Mouse (Mus musculus): Measurements from ENCODE around the gene Nacc2. TPM values are rescaled to one million over a fixed set of nuclear protein-coding genes. Genes with fewer than 3 reads are reported as not detected.

Gene Nacc2
- polyA plus RNA-seq, 1 experiment from 2014 or later, result 4.0 TPM

- H3K4me1 ChIP-seq (replicated peaks; ENCODE audit: control insufficient read depth, insufficient read depth, low read length), result peaks cover 23% of the 10 kb centered on the region
- H3K4me3 ChIP-seq (ENCODE audit: low read depth, low read length), result peak overlapping the region; percentile 90
Measured at GRCm38 (mm10) chr2:26022258-26022565, 100.8 kb downstream of the Nacc2 start.

GRCm38 (mm10) chr2:26021561-26022257, 101.3 kb downstream of the Nacc2 start, which contains the start of gene Ubac1:
Gene Ubac1, minus strand, starts transcription at chr2:26021747.
- 7% methylated on average over 50 of the region's 50 CpGs for WGBS
- H3K27ac ChIP-seq (ENCODE audit: low read depth, low read length), result peak within 1 kb of the TSS; percentile 92
- peaks cover 28% of the 10 kb centered on the region for H3K4me1 ChIP-seq (replicated peaks; ENCODE audit: control insufficient read depth, insufficient read depth, low read length)
- peak; percentile 90 for ATAC-seq (replicated peaks; ENCODE audit: low FRiP score)
- H3K9ac ChIP-seq (ENCODE audit: low read depth, low read length), result peak within 1 kb of the TSS; percentile 84
- H3K4me2 ChIP-seq, result peak within 1 kb of the TSS; percentile 75
- peaks cover 4% of the 10 kb centered on the region; the same call in 1 of the 2 replicates for H3K36me3 ChIP-seq (ENCODE audit: control insufficient read depth, insufficient read depth, low read length)
- no peaks in the 10 kb centered on the region for H3K27me3 ChIP-seq (replicated peaks; ENCODE audit: control insufficient read depth, insufficient read depth, low read length)
- H3K9me3 ChIP-seq (ENCODE audit: control insufficient read depth, low read length), result no peaks in the 10 kb centered on the region
- peak; percentile 90 for DNase-seq (ENCODE audit: low spot score)
- peak within 1 kb of the TSS; percentile 90 for H3K4me3 ChIP-seq (ENCODE audit: low read depth, low read length)

More at GRCm38 (mm10) chr2:26022258-26022565, 100.8 kb downstream of the Nacc2 start:
- 80% methylated on average over 8 of the region's 8 CpGs for WGBS
- Histone ChIP-seq H3K27ac (ENCODE audit: low read depth, low read length) (peak overlapping the region; percentile 92; the same call in 1 of the 2 replicates), H3K4me2 (peak overlapping the region; percentile 75), H3K9ac (ENCODE audit: low read depth, low read length) (peak overlapping the region; percentile 84; the same call in 1 of the 2 replicates), H3K36me3 (ENCODE audit: control insufficient read depth, insufficient read depth, low read length) (peaks cover 4% of the 10 kb centered on the region; the same call in 1 of the 2 replicates), H3K9me3 (ENCODE audit: control insufficient read depth, low read length) (no peaks in the 10 kb centered on the region), H3K27me3 (replicated peaks; ENCODE audit: control insufficient read depth, insufficient read depth, low read length) (no peaks in the 10 kb centered on the region)
- no peak for DNase-seq (ENCODE audit: low spot score)
- no peak for ATAC-seq (replicated peaks; ENCODE audit: low FRiP score)

GRCm38 (mm10) chr2:26020714-26021560, 102.1 kb downstream of the Nacc2 start:
- H3K9me3 ChIP-seq (ENCODE audit: control insufficient read depth, low read length), result no peaks in the 10 kb centered on the region
- peaks cover 33% of the 10 kb centered on the region for H3K4me1 ChIP-seq (replicated peaks; ENCODE audit: control insufficient read depth, insufficient read depth, low read length)
- DNase-seq (ENCODE audit: low spot score) (no peak), ATAC-seq (replicated peaks; ENCODE audit: low FRiP score) (peak; percentile 50)
- peak overlapping the region; percentile 75 for H3K4me2 ChIP-seq
- H3K9ac ChIP-seq (ENCODE audit: low read depth, low read length), result peak overlapping the region; percentile 84
- H3K4me3 ChIP-seq (ENCODE audit: low read depth, low read length), result peak overlapping the region; percentile 90
- WGBS, result 3% methylated on average over 38 of the region's 38 CpGs
- peak overlapping the region; percentile 92 for H3K27ac ChIP-seq (ENCODE audit: low read depth, low read length)
- H3K36me3 ChIP-seq (ENCODE audit: control insufficient read depth, insufficient read depth, low read length), result peaks cover 5% of the 10 kb centered on the region; the same call in 1 of the 2 replicates
- H3K27me3 ChIP-seq (replicated peaks; ENCODE audit: control insufficient read depth, insufficient read depth, low read length), result no peaks in the 10 kb centered on the region

GRCm38 (mm10) chr2:26019923-26020322, 103.1 kb downstream of the Nacc2 start:
- peak overlapping the region; percentile 92 for H3K27ac ChIP-seq (ENCODE audit: low read depth, low read length)
- peak overlapping the region; percentile 84 for H3K9ac ChIP-seq (ENCODE audit: low read depth, low read length)
- no peaks in the 10 kb centered on the region for H3K27me3 ChIP-seq (replicated peaks; ENCODE audit: control insufficient read depth, insufficient read depth, low read length)
- peak overlapping the region; percentile 75 for H3K4me2 ChIP-seq
- H3K36me3 ChIP-seq (ENCODE audit: control insufficient read depth, insufficient read depth, low read length), result peaks cover 15% of the 10 kb centered on the region; the same call in 1 of the 2 replicates
- H3K9me3 ChIP-seq (ENCODE audit: control insufficient read depth, low read length), result no peaks in the 10 kb centered on the region
- peaks cover 36% of the 10 kb centered on the region for H3K4me1 ChIP-seq (replicated peaks; ENCODE audit: control insufficient read depth, insufficient read depth, low read length)
- ATAC-seq (replicated peaks; ENCODE audit: low FRiP score), result no peak
- H3K4me3 ChIP-seq (ENCODE audit: low read depth, low read length), result peak overlapping the region; percentile 90
- DNase-seq (ENCODE audit: low spot score), result no peak
- 59% methylated on average over 3 of the region's 3 CpGs for whole genome bisulfite sequencing

GRCm38 (mm10) chr2:26017326-26017725, 105.7 kb downstream of the Nacc2 start:
- 61% methylated on average over 4 of the region's 4 CpGs for WGBS
- Histone ChIP-seq H3K9me3 (ENCODE audit: control insufficient read depth, low read length) (no peaks in the 10 kb centered on the region), H3K36me3 (ENCODE audit: control insufficient read depth, insufficient read depth, low read length) (peaks cover 23% of the 10 kb centered on the region), H3K27ac (ENCODE audit: low read depth, low read length) (peak overlapping the region; percentile 71), H3K4me1 (replicated peaks; ENCODE audit: control insufficient read depth, insufficient read depth, low read length) (peaks cover 48% of the 10 kb centered on the region), H3K4me2 (peak overlapping the region; percentile 75), H3K27me3 (replicated peaks; ENCODE audit: control insufficient read depth, insufficient read depth, low read length) (no peaks in the 10 kb centered on the region), H3K9ac (ENCODE audit: low read depth, low read length) (peak overlapping the region; percentile 84), H3K4me3 (ENCODE audit: low read depth, low read length) (peak overlapping the region; percentile 90)
- no peak for ATAC-seq (replicated peaks; ENCODE audit: low FRiP score)
- DNase-seq (ENCODE audit: low spot score), result no peak

GRCm38 (mm10) chr2:26013674-26014073, 109.3 kb downstream of the Nacc2 start:
- ATAC-seq (replicated peaks; ENCODE audit: low FRiP score), result peak; percentile 99
- 50% methylated on average over 3 of the region's 3 CpGs for WGBS
- Histone ChIP-seq H3K27ac (ENCODE audit: low read depth, low read length) (peak overlapping the region; percentile 93), H3K9me3 (ENCODE audit: control insufficient read depth, low read length) (no peaks in the 10 kb centered on the region), H3K36me3 (ENCODE audit: control insufficient read depth, insufficient read depth, low read length) (peaks cover 44% of the 10 kb centered on the region), H3K4me2 (peak overlapping the region; percentile 55), H3K4me3 (ENCODE audit: low read depth, low read length) (peak overlapping the region; percentile 41), H3K4me1 (replicated peaks; ENCODE audit: control insufficient read depth, insufficient read depth, low read length) (peaks cover 45% of the 10 kb centered on the region), H3K9ac (ENCODE audit: low read depth, low read length) (peak overlapping the region; percentile 67), H3K27me3 (replicated peaks; ENCODE audit: control insufficient read depth, insufficient read depth, low read length) (no peaks in the 10 kb centered on the region)
- peak; percentile 63 for DNase-seq (ENCODE audit: low spot score)

- H3K36me3 ChIP-seq (ENCODE audit: control insufficient read depth, insufficient read depth, low read length), result peaks cover 51% of the 10 kb centered on the region
- WGBS, result 100% methylated on average over 1 of the region's 1 CpGs
- no peaks in the 10 kb centered on the region for H3K9me3 ChIP-seq (ENCODE audit: control insufficient read depth, low read length)
- DNase-seq (ENCODE audit: low spot score) (no peak), ATAC-seq (replicated peaks; ENCODE audit: low FRiP score) (no peak)
- peak overlapping the region; percentile 4; the same call in 1 of the 2 replicates for H3K9ac ChIP-seq (ENCODE audit: low read depth, low read length)
- no peak overlapping the region; the same call in 1 of the 2 replicates for H3K27ac ChIP-seq (ENCODE audit: low read depth, low read length)
- H3K4me2 ChIP-seq, result peak overlapping the region; percentile 55
- peaks cover 23% of the 10 kb centered on the region for H3K4me1 ChIP-seq (replicated peaks; ENCODE audit: control insufficient read depth, insufficient read depth, low read length)
- peak overlapping the region; percentile 41 for H3K4me3 ChIP-seq (ENCODE audit: low read depth, low read length)
- no peaks in the 10 kb centered on the region for H3K27me3 ChIP-seq (replicated peaks; ENCODE audit: control insufficient read depth, insufficient read depth, low read length)
Measured at GRCm38 (mm10) chr2:26011420-26011819, 111.6 kb downstream of the Nacc2 start.

Data from liver, embryonic 11.5 days (tissue).